Mouse (Mus musculus): Measurements from ENCODE around the gene Trdmt1.

- no peak for TF ChIP-seq CHD2 (IDR thresholded peaks at IDR 0.05; ENCODE audit: low read depth, low read length)
- TF ChIP-seq HCFC1 (IDR thresholded peaks at IDR 0.05; ENCODE audit: borderline replicate concordance, insufficient read depth, low read length), result no peak
- no peak for TF ChIP-seq ZNF384 (IDR thresholded peaks at IDR 0.05; ENCODE audit: low read depth, low read length)
Observed at GRCm38 (mm10) chr2:13500298-13500999, 44.0 kb downstream of the Trdmt1 start.
